Mouse (Mus musculus) thymus, postnatal 4 days (tissue): ENCODE results near the gene Xlr4a.
"Not testable (repeated sequence)": the region's sequence is repeated elsewhere in the genome, so short reads cannot be mapped to it uniquely, and the experiment has no call there.

ENCODE experiments used
- DNase-seq: peaks from one replicate; pipeline ENCODE4 v3.0.0; 2021

The Xlr4a gene

DNA sequence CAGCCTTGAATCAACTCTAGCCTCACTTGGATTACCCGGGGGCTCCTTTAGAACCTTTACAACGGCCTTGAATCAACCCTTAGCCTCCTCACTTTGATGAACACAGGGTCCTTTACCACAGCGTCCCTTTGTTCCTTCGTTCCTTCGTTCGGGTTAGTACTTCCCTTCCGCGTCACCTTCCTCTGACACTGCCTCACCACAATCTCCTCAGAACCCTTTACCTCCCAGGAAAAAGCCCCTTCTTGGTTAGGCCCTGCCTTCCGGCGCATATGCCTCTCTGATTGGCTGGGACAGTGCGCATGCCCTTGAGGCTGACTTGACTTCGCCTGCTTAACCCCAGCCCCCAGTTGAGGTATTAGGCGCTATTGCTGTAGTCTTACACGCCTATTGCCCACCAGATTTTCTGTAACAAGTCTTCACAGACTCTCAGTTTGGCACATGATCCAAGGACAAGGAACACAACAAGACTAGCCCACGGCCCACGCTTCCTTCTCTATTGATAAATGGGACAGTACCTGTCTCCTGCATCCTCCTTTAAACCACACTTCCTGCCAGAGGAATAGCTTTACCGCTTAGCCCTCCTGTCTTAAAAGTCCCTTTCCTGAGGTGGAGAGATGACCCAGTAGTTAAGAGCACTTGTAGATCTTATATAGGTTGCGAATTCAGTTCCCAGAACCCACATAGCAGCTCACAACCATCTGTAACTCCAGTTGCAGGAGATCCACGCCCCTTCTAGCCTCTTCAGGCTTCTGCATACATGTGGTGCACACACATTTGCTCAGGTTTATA is at the start of gene Xlr4a:
TSS of gene Xlr4a (minus strand) at position 212 of the 789 bp plus-strand sequence.
- peak; percentile 33 for DNase-seq

- DNase-seq: not testable (repeated sequence)
These were observed 40.9 kb upstream of the Xlr4a start for GRCm38 (mm10) chrX:73122859-73123829.

DNA sequence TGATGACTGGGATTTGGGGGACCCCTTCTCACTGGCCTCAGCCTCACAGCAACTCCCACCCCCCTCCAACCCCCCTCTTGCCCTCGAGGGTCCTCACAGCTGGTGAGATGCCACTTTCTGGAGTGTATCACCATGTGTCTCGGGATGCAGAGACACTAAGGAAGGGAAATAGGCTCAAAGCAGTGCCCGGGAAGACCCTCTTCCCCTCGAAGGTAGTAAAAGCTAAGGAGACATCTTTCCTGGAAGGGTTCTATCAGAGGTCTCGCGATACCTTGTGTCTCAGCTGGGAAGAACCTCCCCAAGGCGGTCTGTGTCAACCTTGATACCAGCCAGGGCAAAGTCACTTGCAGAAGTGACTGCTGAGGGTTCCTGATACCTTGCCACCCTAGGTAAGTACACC is 34.5 kb upstream of the Xlr4a start, which contains the start of gene Gm14685:
TSS of gene Gm14685 (plus strand) at position 301 of the 400 bp plus-strand sequence.
- DNase-seq: not testable (repeated sequence)

DNA sequence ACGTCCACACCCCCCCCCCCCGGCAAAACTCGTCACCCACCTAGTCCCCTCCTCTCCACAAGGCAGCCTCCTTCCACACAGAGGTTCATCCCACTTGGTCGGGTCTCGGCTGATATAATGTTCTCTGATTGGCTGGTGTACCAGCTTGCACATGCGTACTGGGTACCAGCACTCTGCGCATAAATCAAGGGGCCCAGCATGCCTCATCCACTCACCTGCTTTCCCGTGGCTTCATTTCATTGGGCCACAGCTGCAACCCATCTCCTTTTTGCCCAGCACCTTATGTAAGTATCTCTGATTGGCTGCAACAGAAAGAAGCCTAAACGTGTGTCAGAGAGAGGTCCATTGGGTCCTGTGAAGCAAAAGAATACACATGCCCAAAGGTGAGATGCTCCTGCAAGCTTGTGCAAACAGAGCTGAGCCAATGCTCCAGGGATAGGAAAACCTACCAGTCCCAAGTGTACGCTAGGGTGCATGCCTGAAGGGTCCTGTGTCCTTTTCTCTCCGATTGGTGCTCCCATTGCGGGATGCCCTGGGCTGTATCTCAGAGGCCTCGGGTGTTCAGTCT is 14.7 kb upstream of the Xlr4a start, which contains the start of gene Xlr3a:
TSS of gene Xlr3a (minus strand) at position 155 of the 568 bp plus-strand sequence.
- peak; percentile 15 for DNase-seq

- not testable (repeated sequence) for DNase-seq
These were observed 15.4 kb downstream of the Xlr4a start for GRCm38 (mm10) chrX:73066765-73067312.

DNA sequence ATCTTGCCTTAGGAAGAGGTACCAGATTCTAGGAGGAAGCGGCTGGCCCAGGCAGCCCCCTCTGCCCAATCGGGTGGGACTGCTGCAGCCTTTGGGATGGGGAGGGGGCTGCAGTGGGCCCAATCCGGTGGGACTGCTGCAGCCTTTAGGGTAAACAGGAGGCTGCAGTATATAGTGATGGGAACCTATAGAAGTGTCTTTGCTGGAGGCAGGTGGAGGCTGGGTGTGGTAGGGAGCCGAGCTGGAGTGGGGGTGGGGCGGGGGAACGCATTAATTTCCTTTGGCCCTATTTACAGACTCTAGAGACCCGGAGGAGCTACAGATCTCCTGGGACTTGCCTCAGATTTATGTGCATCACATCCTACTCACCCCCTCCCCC is 17.9 kb downstream of the Xlr4a start, which contains the start of gene Pnma3:
TSS of gene Pnma3 (plus strand) at position 373 of the 379 bp plus-strand sequence.
- no peak for DNase-seq

DNA sequence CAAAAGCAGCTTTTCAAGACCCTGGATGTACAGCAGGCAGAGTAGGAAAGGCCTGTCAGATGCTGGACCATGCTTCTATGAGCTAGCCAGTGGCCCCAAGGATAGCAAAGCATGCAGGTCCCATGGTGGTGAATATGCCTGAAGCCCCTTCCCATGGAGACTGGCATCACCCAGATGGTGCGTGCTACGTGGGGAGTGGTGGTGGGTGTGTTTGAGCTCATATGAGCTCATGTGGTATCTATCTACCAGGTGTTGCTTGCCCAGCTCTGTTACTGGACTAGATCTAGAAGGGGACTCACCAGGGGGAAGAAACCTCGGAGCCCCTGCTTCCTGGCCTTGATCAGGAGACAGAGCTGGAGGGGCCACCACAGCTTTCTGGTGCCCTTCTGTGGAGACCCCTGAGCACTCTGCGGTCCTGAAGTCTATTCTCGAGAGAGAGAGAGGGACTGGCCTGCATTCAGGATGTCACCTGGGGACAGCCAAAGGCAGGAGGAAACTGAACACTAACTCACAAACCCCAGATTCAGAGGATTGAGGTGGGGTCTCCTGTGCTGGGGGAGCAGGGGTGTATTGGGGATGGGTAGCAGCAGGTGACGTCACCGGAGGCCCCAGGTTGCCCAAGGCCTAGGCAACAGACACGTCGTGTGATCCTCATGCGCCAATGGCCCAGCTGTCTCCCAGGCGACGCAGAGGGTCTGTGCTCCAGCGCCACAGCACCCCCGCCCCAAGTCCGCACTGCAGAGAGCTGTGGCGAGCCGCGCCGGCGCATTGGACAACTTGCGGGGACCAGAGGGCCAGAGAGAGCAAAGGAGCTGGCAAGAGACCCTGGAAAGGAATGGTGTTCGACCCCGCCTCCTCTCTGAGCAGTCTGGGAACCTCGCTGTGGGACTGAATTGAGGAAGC is 18.5 kb downstream of the Xlr4a start:
- no peak for DNase-seq

DNA sequence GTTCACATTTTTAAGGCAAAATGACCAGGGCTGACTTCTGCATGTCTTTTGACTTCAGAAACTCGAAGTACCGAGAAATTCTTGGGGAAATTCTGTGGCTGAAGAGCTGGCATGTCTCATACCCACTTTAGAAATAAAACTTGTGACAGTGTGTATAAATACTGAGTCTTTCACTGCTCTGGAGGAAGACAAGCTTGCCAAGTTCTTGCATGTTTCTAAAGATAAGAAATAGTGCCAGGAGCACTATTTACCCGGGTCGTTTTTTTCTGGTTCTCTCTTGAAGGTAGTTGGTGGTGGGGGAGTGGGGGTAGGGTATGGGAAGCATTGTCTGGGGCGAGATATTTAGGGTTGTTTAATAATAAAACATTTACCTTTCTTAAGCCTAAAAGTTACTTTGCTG is 20.0 kb downstream of the Xlr4a start:
- DNase-seq: no peak

DNA sequence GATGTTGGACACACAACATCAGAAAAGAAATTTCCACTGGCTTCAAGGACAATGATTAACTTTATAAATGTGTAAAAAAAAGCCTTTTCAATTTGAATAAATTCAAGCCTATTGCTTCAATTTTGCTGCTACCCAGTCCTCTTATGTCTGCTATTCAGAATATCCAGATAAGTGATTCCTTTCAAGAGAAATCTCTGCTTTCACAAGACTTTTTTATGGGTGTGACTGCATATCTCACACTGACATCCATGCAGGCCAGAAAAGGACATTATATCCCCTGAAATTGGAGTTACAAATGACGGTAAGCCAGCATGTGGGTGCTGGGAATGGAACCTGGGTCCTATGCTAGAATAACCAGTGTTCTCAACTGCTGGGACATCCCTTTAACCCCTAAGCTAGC is 20.8 kb downstream of the Xlr4a start:
- no peak for DNase-seq

DNA sequence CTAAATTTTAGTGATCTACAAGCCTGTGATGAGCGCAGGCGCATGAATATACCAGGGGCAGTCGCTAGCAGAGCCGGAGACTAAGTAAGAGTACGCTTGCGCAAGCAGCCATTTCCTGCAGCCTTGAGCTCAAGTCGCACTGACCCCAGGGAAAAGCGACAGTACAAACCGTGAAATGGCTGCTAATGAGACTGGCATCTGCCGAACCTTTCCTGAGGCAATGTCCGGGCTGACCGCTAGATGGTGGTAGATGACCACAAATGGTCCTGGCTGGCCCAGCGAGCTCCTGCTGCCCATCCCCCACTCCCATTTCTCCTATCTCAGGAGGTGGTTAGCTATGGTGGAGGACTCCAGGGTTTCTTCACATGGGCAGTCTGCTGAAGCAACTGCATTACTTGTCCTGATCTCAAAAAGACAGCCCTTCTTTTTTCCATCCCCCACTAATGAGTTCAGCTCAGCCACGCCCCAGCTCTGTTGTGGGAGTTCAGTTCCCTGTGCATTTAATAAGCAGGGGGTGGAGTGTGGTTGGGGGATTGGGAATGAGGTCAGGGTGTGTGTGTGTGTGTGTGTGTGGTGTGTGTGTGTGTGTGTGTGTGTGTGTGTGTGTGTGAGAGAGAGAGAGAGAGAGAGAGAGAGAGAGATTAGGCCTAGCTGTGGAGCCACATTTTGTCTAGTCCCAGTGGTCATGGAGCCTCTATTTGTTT is 28.3 kb downstream of the Xlr4a start:
- DNase-seq: peak; percentile 91

- no peak for DNase-seq
These were observed 42.6 kb downstream of the Xlr4a start for GRCm38 (mm10) chrX:73039666-73040065.

- no peak for DNase-seq
These were observed 43.4 kb downstream of the Xlr4a start for GRCm38 (mm10) chrX:73038831-73039230.

GRCm38 (mm10) chrX:73037003-73037402 is 45.3 kb downstream of the Xlr4a start, which contains the start of gene Pnma5:
TSS of gene Pnma5 (minus strand) at chrX:73037103.
- DNase-seq: no peak
